ENCODE assay signal across 18 mouse cellular contexts in the genomic region with DNA sequence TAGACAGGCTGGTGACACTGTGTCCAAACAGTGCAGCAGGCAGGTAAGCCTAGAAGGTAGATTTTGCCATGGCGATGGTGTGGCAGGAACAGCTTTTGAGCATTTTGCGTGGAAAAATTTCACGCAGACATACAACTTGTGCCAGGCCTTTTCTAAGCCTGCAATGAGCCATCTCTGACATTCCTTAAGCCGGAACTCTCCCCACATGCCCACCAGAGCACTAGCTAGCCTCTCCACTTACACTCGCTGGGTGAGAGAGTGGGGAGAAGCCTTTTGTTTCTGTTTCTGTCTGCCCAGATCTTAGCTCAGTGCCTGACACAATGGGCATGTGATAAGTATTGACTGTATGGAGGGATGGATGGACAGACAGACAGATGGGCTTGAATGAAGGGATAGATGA.
"Had no signal": no experiment of that assay in that cellular context is flagged by ENCODE, and none has a peak within 500 bp of the region (broad histone marks: within the 10 kb centered on the region; RNA-seq: fewer than 3 reads in every experiment).

No protein-coding gene starts in this region.

- H3K4me1 ChIP-seq: midbrain, embryonic 12.5 days had no signal

- H3K9me3 ChIP-seq: lung, embryonic 15.5 days; neural tube, embryonic 12.5 days had no signal

- H3K27me3 ChIP-seq: lung, embryonic 15.5 days; midbrain, embryonic 12.5 days; neural tube, embryonic 12.5 days had no signal

- H3K4me3 ChIP-seq: lung, embryonic 15.5 days; midbrain, embryonic 10.5 days; midbrain, embryonic 12.5 days; neural tube, embryonic 12.5 days had no signal

- H3K4me2 ChIP-seq: lung, embryonic 15.5 days; midbrain, embryonic 12.5 days; neural tube, embryonic 12.5 days had no signal

- DNase-seq: liver, postnatal 0 days; lung, adult 2 months; lung, postnatal 14 days; lung, postnatal 36 days; midbrain, embryonic 14.5 days; right cerebral cortex, postnatal 25 days; right cerebral cortex, postnatal 4 days; spleen, adult 18-20 months; thymus, adult 18-20 months; thymus, postnatal 14 days; thymus, postnatal 36 days had no signal

- H3K36me3 ChIP-seq: lung, embryonic 15.5 days; midbrain, embryonic 10.5 days; midbrain, embryonic 12.5 days; neural tube, embryonic 12.5 days had no signal

- ATAC-seq: liver, postnatal 0 days; lung, postnatal 0 days; midbrain, embryonic 16.5 days had no signal

- H3K27ac ChIP-seq: lung, embryonic 15.5 days; macrophage; midbrain, embryonic 10.5 days; midbrain, embryonic 12.5 days; neural tube, embryonic 12.5 days had no signal

- H3K9ac ChIP-seq: liver, postnatal 0 days; lung, embryonic 15.5 days; midbrain, embryonic 12.5 days; neural tube, embryonic 12.5 days had no signal
